Mouse (Mus musculus) liver, adult (tissue): ENCODE results near the gene Wee2.

Source experiments
- GATA4 ChIP-seq: IDR thresholded peaks from 2 replicates; pipeline ENCODE4 v1.6.1; 2014; ENCODE audit warnings: mild to moderate bottlenecking, low read length; ENCODE audit not compliant: insufficient replicate concordance

The Wee2 gene

GRCm38 (mm10) chr6:40476132-40476531 lies 37.2 kb downstream of the Wee2 start:
- TF ChIP-seq GATA4: no peak

- no peak for TF ChIP-seq GATA4
Observed at GRCm38 (mm10) chr6:40479705-40480104, 40.8 kb downstream of the Wee2 start.

- TF ChIP-seq GATA4: no peak
Observed at GRCm38 (mm10) chr6:40482318-40482717, 43.4 kb downstream of the Wee2 start.

- TF ChIP-seq GATA4: no peak
Observed at GRCm38 (mm10) chr6:40490933-40491332, 52.0 kb downstream of the Wee2 start, which contains the start of gene Tas2r137. Gene Tas2r137 (plus strand): TSS chr6:40491233.

- TF ChIP-seq GATA4: no peak
Observed at GRCm38 (mm10) chr6:40493229-40493628, 54.3 kb downstream of the Wee2 start, which contains the start of gene Tas2r108. Gene Tas2r108 (plus strand): TSS chr6:40493529.
